Mouse (Mus musculus) lung, adult 2 months (tissue): ENCODE measurements around the gene Sec14l4.

Experiments used
- CTCF ChIP-seq: fragments of 200-500 bp; IDR thresholded peaks from 2 replicates; pipeline ENCODE4 v1.5.1; 2011; ENCODE audit warnings: mild to moderate bottlenecking, low read length, control low read depth; ENCODE audit not compliant: insufficient read depth
- POLR2A ChIP-seq: fragments of 200-500 bp; IDR thresholded peaks from 2 replicates; pipeline ENCODE4 v1.6.1; 2011; ENCODE audit warnings: low read depth, mild to moderate bottlenecking, control low read depth, low read length, borderline replicate concordance; ENCODE audit errors: extremely low read depth

GRCm38 (mm10) chr11:4078267-4078933 lies 47.1 kb downstream of the Sec14l4 start:
- peak; percentile 13; the same call in 1 of the 2 replicates for TF ChIP-seq CTCF
- peak; percentile 89; the same call in 1 of the 2 replicates for TF ChIP-seq POLR2A
